Mouse (Mus musculus) frontal cortex, adult (tissue): Measurements from ENCODE around the gene Cyp3a16.
"Not testable (repeated sequence)": the region's sequence is repeated elsewhere in the genome, so short reads cannot be mapped to it uniquely, and the experiment has no call there.

ENCODE experiments used
- ATAC-seq: cut with Nextera tagmentation; 2 replicates; pipeline ENCODE4 v1.9.2; 2017; ENCODE audit warnings: mild to moderate bottlenecking, moderate library complexity, mixed read lengths; ENCODE audit not compliant: low TSS enrichment

The Cyp3a16 gene

DNA sequence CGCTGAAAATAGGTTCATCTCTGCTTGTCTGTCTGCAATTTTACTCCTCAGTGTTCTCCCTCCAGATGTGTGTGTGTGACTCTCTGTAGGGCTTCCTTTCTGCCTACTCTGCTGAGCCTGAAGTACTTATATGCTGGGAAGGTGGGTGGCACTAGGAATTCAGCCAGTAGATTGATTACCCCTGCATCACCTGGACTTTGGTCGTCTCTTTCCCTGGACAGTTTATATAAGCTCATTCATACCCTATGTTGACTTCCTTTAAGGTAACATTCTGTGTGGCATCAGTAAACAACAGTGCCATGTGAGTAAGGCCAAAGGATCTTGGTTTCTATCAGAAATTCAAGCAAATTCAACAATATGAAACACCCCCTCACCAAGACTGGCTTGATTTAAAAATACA is at the start of gene Cyp3a16:
Gene Cyp3a16 (minus strand): TSS at position 101 of the 400 bp plus-strand sequence.
- ATAC-seq: not testable (repeated sequence)

DNA sequence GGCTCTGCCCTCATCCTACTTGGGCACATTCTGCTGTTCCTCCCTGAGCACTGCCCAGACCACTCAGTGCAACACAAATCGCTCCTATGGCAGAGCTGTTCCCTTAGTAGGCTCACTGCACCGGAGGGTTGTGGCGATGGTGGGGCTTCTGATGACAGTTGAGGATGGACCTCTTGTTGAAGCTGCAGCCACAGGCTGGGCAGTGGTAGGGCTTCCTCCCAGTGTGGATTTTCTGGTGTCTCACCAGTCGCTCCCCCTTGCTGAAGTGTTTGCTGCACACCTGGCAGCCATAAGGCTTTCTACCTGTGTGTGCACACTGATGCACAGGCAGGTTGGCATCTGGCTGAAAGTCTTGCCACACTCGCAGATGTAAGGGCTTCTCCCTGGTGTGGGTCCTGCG is 20.8 kb upstream of the Cyp3a16 start:
- no peak for ATAC-seq

DNA sequence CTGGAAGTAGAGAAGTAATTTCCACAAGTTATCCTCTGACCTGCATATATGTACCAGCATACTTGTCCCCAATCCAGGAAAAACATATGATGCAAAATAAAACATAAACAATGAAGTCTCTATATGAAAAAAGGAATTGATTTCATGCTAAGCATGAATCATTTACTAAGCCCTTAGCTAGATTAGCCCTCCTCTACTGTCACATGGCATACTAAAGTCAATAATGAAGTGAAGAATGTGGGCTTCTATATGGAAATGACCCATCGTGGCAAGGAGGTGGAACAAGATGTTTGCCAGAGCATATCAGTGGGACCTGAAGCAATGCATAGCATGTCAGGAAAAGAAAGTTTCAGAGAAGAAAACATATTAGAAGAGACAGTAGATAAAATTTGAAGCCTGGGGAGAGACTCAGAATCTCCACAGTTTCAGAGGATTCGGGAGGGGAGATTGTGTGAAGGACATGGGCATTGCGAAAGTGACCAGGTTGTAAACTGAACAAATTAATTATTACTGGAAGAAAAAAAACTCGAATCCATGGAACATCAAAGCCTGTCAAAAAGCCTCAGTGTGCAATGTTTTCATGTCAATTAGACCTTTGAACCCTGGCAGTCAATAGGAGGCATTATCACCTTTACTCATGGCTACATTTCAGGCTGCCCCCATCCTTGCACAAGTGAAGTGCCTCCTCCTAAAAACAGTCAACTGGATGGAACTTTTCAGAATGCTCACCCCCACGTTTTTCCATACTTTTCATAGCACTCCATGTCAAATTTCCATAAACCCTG is 5.0 kb downstream of the Cyp3a16 start:
- ATAC-seq: no peak

DNA sequence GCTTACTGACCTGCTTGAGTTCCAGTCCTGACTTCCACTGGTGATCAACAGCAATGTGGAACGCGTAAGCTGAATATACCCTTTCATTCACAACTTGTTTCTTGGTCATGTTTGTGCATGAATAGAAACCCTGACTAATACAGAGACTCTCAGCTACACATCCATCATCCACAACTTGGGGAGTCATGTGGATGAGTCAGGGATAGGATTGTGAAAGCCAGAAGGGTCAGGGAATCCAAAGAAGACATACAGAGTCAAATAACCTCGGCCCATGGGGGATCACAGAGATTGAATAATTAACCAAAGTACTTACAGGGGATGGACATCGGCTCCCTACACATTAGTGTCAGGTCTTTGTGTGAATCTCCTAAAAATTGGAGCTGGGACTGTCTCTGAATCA is 7.2 kb downstream of the Cyp3a16 start:
- no peak for ATAC-seq

DNA sequence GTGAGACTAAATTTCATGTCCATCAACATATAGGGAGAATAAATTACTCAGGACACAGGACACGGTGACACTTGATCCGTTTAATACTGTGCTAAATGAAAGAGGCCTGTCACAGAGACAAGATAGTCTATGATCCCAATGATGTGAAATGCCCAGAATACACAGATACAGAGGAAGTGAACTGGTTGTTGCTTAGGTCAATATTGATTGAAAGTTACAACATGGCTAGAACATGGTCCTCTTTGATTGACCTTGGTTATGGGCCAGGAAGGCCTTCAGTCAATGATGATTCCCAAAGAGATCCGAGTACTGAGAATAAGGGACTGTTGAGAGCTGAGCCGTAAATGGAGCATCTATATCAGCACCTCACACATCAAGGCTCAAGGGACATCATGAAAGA is 15.1 kb downstream of the Cyp3a16 start:
- no peak for ATAC-seq

DNA sequence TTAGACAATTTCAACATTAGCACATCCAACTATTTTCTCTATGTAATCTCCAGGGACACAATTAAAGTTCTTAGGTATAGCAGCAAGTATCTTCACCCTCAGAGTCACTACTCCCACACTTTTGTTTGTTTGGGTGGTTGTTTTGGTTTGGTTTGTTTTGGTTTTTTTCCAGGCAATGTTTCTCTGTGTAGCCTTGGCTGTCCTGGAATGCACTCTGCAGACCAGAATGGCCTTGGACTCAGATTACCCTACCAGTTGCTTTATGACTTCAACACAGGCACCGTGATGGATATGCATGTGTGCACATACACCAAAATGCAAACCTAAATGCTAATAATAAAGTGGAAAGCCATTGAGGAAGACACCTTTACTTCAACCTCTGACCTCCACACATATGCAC is 35.8 kb downstream of the Cyp3a16 start:
- no peak for ATAC-seq

DNA sequence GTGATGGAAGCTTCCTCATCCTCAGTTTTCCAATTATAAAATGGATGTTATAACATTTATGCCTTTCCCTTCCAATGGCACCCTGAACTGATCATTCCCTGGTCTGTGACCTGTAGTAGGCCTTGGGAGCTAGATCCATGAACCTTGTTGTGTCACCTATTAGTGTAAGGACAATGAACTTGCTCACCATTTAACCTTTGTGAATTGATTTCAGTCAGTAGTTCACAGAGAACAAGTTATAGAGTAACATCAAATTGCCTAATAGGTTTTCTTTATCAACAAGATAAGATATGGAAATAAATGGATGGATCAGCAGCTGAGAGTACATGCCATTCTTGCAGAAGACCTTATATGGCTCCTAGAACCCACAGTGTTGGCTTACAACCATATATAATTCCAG is 38.5 kb downstream of the Cyp3a16 start:
- ATAC-seq: no peak

DNA sequence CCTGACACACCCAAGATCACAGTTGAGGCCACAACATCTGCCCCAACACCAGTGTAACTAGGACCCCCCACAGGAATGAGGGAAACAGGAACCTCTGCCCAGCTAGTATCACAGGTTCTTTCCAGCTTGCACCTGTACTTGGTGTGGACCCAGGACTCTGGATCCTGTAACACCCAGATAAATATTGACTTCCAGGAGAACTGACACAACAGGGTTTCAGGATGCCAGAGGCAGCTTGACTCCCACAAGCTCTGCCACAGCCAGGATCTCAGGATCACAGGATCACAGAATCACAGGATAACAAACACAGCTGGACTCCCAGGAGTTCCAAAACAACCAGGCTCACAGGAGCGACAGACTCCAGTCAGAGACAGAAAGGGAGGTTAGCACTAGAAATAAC is 47.2 kb downstream of the Cyp3a16 start:
- ATAC-seq: no peak

DNA sequence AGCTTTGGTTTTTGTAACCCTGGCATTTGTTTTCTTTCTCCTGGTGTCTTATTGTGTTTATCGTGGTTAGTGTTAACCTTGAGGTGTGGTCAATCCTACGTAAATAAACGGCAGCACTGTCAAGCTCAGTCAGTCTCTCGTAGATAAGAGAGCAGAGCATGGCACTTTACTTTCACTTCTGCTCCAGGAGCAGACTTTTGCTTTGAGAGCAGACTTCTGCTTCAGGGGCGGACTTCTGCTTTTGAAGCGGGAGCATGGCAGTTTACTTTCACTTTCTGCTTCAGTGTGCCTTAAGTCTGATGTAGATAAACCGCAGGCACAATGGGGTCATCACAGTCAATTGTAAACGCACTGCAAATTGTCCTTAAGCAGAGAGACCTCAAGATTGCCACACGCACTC is 54.1 kb downstream of the Cyp3a16 start:
- not testable (repeated sequence) for ATAC-seq
